ENCODE assay signal across 15 mouse cellular contexts in the genomic region with DNA sequence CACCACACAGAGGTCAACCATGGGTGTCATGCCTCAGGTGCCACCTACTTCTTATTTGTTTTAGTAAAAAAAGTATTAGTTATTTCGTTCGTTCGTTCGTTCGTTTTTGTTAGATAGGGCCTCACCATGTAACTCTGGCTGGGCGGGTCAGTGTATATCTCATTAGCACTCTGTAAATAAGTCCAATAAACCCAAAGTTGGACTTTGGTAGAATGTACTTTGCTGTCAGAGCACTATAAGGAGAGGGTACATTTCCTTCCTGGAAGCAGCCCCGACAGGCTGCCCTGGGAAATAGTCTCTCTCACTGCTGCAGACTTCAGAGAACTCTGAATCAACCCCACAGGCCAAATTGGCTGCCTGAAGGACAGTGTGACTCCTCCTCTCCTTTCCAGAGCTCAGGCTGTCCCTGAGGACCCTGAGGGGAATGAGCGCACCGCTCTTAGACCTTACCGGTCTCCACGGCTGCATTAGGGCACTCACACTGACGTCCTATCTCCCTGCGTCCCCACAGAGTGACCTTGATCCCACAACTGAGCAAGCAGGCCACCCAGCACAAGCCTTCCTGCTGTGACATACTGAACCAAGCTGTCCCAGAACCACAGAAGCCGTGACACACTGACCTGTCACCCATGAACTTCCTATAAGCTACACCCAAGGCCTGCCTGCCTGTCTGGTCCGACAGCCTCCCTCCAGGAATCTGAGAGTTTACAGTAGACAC. TPM values are rescaled to one million over a fixed set of nuclear protein-coding genes. Genes with fewer than 3 reads are reported as not detected.
DNase-seq lines count a peak whose midpoint lies in the region; ATAC-seq and TF ChIP-seq lines count a peak whose summit lies in the region.
"Had no signal": no experiment of that assay in that cellular context is flagged by ENCODE, and none has a peak within 500 bp of the region (broad histone marks: within the 10 kb centered on the region; RNA-seq: fewer than 3 reads in every experiment).

No protein-coding gene starts in this region.

- H3K27ac ChIP-seq in gastrocnemius, adult 2 months: peak overlapping the region; percentile 8; the same call in 1 of the 2 replicates
- H3K27ac ChIP-seq in hindbrain, embryonic 13.5 days: no peak overlapping the region
- no peak overlapping the region for H3K27ac ChIP-seq in hindbrain, embryonic 14.5 days
- peak overlapping the region; percentile 58 for H3K27ac ChIP-seq in liver, embryonic 13.5 days
- H3K27ac ChIP-seq: embryonic facial prominence, embryonic 15.5 days had no signal

- H3K36me3 ChIP-seq in hindbrain, embryonic 13.5 days: no peaks in the 10 kb centered on the region
- H3K36me3 ChIP-seq in hindbrain, embryonic 14.5 days (replicated peaks; ENCODE audit: control insufficient read depth, insufficient read depth): no peaks in the 10 kb centered on the region
- no peaks in the 10 kb centered on the region for H3K36me3 ChIP-seq in liver, embryonic 13.5 days
- H3K36me3 ChIP-seq: embryonic facial prominence, embryonic 15.5 days; limb, embryonic 10.5 days had no signal

- no peak for DNase-seq in gastrocnemius, adult 2 months
- DNase-seq in gastrocnemius, postnatal 36 days: no peak
- DNase-seq in hindbrain, embryonic 14.5 days (ENCODE audit: low spot score): no peak
- peak; percentile 71 for DNase-seq in adrenal gland, adult 2 months
- DNase-seq in liver, embryonic 13.5 days: no peak
- DNase-seq in layer of hippocampus, adult 9-10 months (ENCODE audit: low spot score): no peak
- no peak for DNase-seq in frontal cortex, postnatal 14 days (ENCODE audit: low spot score in 2 of 2)
- DNase-seq: cerebellum, adult 11-12 months; kidney, adult 11 months; lung, postnatal 14 days had no signal

- H3K9me3 ChIP-seq in hindbrain, embryonic 13.5 days: no peaks in the 10 kb centered on the region
- H3K9me3 ChIP-seq in hindbrain, embryonic 14.5 days (ENCODE audit: control insufficient read depth, low read length): no peaks in the 10 kb centered on the region
- no peaks in the 10 kb centered on the region for H3K9me3 ChIP-seq in liver, embryonic 13.5 days (replicated peaks)
- H3K9me3 ChIP-seq: embryonic facial prominence, embryonic 15.5 days; limb, embryonic 10.5 days had no signal

- H3K27me3 ChIP-seq in hindbrain, embryonic 13.5 days: no peaks in the 10 kb centered on the region
- no peaks in the 10 kb centered on the region for H3K27me3 ChIP-seq in hindbrain, embryonic 14.5 days (ENCODE audit: control insufficient read depth, insufficient read depth, low read length)
- no peaks in the 10 kb centered on the region for H3K27me3 ChIP-seq in liver, embryonic 13.5 days
- H3K27me3 ChIP-seq: embryonic facial prominence, embryonic 15.5 days had no signal

- H3K9ac ChIP-seq in hindbrain, embryonic 13.5 days: peak overlapping the region; percentile 1; the same call in 1 of the 2 replicates
- no peak overlapping the region for H3K9ac ChIP-seq in hindbrain, embryonic 14.5 days
- no peak overlapping the region for H3K9ac ChIP-seq in liver, embryonic 13.5 days
- H3K9ac ChIP-seq: embryonic facial prominence, embryonic 15.5 days had no signal

- 69% methylated on average over 15 of the region's 15 CpGs for WGBS in hindbrain, embryonic 13.5 days
- WGBS in hindbrain, embryonic 14.5 days: 70% methylated on average over 15 of the region's 15 CpGs
- WGBS in liver, embryonic 13.5 days (ENCODE audit: insufficient replicate concordance): 69% methylated on average over 15 of the region's 15 CpGs

- ATAC-seq in hindbrain, embryonic 13.5 days (ENCODE audit: low FRiP score): no peak
- no peak for ATAC-seq in hindbrain, embryonic 14.5 days (ENCODE audit: low FRiP score)
- no peak for ATAC-seq in liver, embryonic 13.5 days (ENCODE audit: low read depth)

- intact Hi-C loops in gastrocnemius, adult 2 months (cut with DNase I): no loop called here
- intact Hi-C loops in gastrocnemius, postnatal 36 days (cut with DNase I): no loop called here

- no peak for TF ChIP-seq CTCF in gastrocnemius, adult 2 months (IDR thresholded peaks at IDR 0.05)

- H3K4me3 ChIP-seq in gastrocnemius, adult 2 months: no peak overlapping the region
- no peak overlapping the region for H3K4me3 ChIP-seq in hindbrain, embryonic 13.5 days
- H3K4me3 ChIP-seq in hindbrain, embryonic 14.5 days (replicated peaks; ENCODE audit: low read length): no peak overlapping the region
- no peak overlapping the region for H3K4me3 ChIP-seq in liver, embryonic 13.5 days (replicated peaks)
- H3K4me3 ChIP-seq: embryonic facial prominence, embryonic 15.5 days; limb, embryonic 10.5 days had no signal

- H3K4me1 ChIP-seq in hindbrain, embryonic 13.5 days (replicated peaks): peaks cover 81% of the 10 kb centered on the region
- H3K4me1 ChIP-seq in hindbrain, embryonic 14.5 days (replicated peaks; ENCODE audit: control insufficient read depth, insufficient read depth, low read length): peaks cover 54% of the 10 kb centered on the region
- H3K4me1 ChIP-seq in liver, embryonic 13.5 days (replicated peaks): peaks cover 64% of the 10 kb centered on the region

- H3K4me2 ChIP-seq in hindbrain, embryonic 13.5 days: no peak overlapping the region
- no peak overlapping the region for H3K4me2 ChIP-seq in hindbrain, embryonic 14.5 days (replicated peaks)
- H3K4me2 ChIP-seq in liver, embryonic 13.5 days: no peak overlapping the region
- H3K4me2 ChIP-seq: embryonic facial prominence, embryonic 15.5 days; midbrain, embryonic 11.5 days had no signal

RNA-seq across cellular contexts. Expression of a gene that starts 23.2 kb away (rescaled TPM):
- total RNA-seq in gastrocnemius, adult 2 months (2021): 10 to 100 TPM; 30.1 to 33.4 TPM
- 10 to 100 TPM; 24.0 to 26.5 TPM for total RNA-seq in gastrocnemius, postnatal 36 days (2021)
- polyA plus RNA-seq in hindbrain, embryonic 13.5 days (2015; fragmentation: Nextera tagmentation; extraction: Ambion mirVana): 17.3 and 17.7 TPM in 2 replicates
- polyA plus RNA-seq in hindbrain, embryonic 14.5 days (2014; fragmentation: Nextera tagmentation; extraction: Ambion mirVana): 13.9 and 16.5 TPM in 2 replicates
- 10 to 100 TPM; 19.0 to 26.9 TPM for total RNA-seq in adrenal gland, adult 2 months (2021)
- polyA plus RNA-seq in adrenal gland, adult 2 months (2012; rRNA removed): 35.3 and 38.0 TPM in 2 replicates
- polyA plus RNA-seq in liver, embryonic 13.5 days (2015; fragmentation: Nextera tagmentation; extraction: Ambion mirVana): 2.3 and 2.6 TPM in 2 replicates

RNA-seq across cellular contexts. Expression of a gene that starts 54.1 kb away (rescaled TPM):
- 1 to 10 TPM in 1 of 2 experiments, under 1 TPM in 1; 0.66 to 1.1 TPM for total RNA-seq in gastrocnemius, adult 2 months (2021)
- 1 to 10 TPM in 1 of 2 experiments, under 1 TPM in 1; 0.74 to 1.3 TPM for total RNA-seq in gastrocnemius, postnatal 36 days (2021)
- 1.5 and 1.6 TPM in 2 replicates for polyA plus RNA-seq in hindbrain, embryonic 13.5 days (2015; fragmentation: Nextera tagmentation; extraction: Ambion mirVana)
- 1.8 and 1.9 TPM in 2 replicates for polyA plus RNA-seq in hindbrain, embryonic 14.5 days (2014; fragmentation: Nextera tagmentation; extraction: Ambion mirVana)
- total RNA-seq in adrenal gland, adult 2 months (2021): under 1 TPM; 0.69 to 0.76 TPM
- 0.85 and 1.4 TPM in 2 replicates for polyA plus RNA-seq in adrenal gland, adult 2 months (2012; rRNA removed)
- not detected in 2 replicates for polyA plus RNA-seq in liver, embryonic 13.5 days (2015; fragmentation: Nextera tagmentation; extraction: Ambion mirVana)
- total RNA-seq: common myeloid progenitor, adult 5-6 weeks had no signal

Comparison
In these comparisons a context has a peak if more than half of its experiments do, and no peak if none do; other contexts are left out.
1. H3K27ac ChIP-seq: peak in gastrocnemius, adult 2 months (single experiment) and liver, embryonic 13.5 days (single experiment); none in hindbrain, embryonic 13.5 days (single experiment) and hindbrain, embryonic 14.5 days (single experiment).